Mouse (Mus musculus): ENCODE measurements around the gene Plbd2. TPM values are rescaled to one million over a fixed set of nuclear protein-coding genes. Genes with fewer than 3 reads are reported as not detected.

Plbd2 gene
- 10 to 100 TPM; 23.9 to 29.9 TPM for total RNA-seq (2023)

GRCm38 (mm10) chr5:120503144-120503795 lies at the start of gene Plbd2:
Gene Plbd2 (minus strand): TSS chr5:120503625.

DNA sequence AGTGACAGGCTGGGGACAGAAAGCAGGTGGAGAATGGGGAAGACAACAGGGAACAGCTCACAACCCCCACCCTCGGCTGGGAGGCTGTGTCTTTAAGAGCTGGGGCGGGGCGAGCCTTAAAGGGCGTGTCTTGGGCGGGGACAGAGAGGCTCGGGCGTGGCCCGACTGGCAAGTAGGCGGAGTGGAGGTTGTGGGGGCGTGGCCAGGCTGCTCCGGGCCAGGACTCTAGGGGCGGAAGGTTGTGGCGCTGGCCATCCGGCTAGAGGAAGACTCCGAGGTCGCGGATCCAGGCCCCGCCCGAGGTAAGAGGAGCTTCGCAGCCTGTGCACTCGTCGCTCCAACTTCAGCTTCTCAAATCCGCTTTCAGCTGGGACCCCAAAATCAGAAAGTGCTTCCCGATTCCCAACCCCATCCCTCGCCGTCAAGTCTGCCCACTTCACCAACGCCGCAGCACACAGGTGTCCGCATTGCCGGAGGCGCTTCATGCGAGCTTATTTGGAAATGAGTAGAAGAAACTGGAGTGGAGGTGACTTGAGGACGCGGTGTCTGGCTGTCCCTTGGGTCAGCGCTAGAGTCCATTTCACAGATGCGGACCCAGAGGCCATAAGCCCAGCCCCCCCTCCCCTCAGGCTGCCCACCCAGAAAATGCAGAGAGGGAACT lies 7.7 kb upstream of the Plbd2 start, which contains the start of gene Slc8b1:
Slc8b1 (plus strand) TSS at position 187 of the 661 bp plus-strand sequence.

DNA sequence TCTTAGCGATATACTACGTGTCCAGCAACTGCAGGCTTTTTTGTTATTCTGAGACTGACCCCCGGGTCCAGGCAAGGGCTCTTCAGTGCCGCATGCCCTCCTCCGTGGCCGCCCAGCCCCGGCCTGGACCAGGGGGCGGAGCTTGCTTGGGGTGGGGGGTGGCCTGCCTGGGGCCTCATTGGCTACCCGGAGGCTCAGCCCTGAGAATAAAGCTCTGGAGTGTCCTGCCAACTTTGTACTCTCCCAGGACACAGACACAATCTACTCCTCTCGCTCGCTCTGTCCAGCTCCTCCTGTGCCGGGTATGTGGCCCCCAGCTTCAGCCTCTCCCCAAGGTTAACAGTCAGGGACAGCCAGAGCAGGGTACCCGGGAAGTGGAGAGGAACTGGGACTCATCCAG lies 27.1 kb downstream of the Plbd2 start, which contains the start of gene Sds:
Sds (plus strand) TSS at position 231 of the 400 bp plus-strand sequence.

DNA sequence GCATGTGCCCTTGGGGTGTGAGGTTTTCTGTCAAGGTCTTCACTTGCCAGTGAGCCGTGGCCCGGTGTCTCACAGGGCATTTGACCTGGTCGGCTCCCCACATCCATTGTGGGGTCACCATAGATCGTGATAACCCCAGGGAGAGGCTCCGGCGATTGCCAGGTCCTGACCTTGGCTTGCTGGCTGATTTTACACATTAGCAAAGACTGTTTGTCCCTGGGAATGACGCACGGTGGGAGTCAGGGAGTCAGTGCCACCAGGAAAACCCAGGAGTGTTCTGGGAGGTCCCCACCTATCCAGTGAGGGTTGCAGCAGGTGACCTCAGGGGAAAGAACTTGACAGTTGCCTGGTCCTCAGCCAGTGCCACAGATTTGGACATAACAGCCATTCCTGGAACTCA lies 30.7 kb downstream of the Plbd2 start, which contains the start of gene Sdsl:
Sdsl (minus strand) TSS at position 41 of the 400 bp plus-strand sequence.

Other genes starting within 250 kb of the Plbd2 start
- gene Lhx5, start 71.9 kb downstream of the Plbd2 start, total RNA-seq (2023), result not detected
- not detected for gene Sdsl, start 30.8 kb downstream of the Plbd2 start, total RNA-seq (2023)
- not detected for gene Sds, start 27.1 kb downstream of the Plbd2 start, total RNA-seq (2023)
- 10 to 100 TPM; 12.7 to 28.1 TPM for gene Slc8b1, start 7.5 kb upstream of the Plbd2 start, total RNA-seq (2023)
- 10 to 100 TPM; 44.3 to 46.9 TPM for gene Tpcn1, start 85.0 kb upstream of the Plbd2 start, total RNA-seq (2023)
- not detected for gene Iqcd, start 85.4 kb upstream of the Plbd2 start, total RNA-seq (2023)
- gene Rita1, start 109.0 kb upstream of the Plbd2 start, total RNA-seq (2023), result 1 to 10 TPM; 5.8 to 6.0 TPM
- 100 to 1,000 TPM; 170 to 180 TPM for gene Ddx54, start 109.1 kb upstream of the Plbd2 start, total RNA-seq (2023)
- not detected for gene Cfap73, start 130.6 kb upstream of the Plbd2 start, total RNA-seq (2023)
- 10 to 100 TPM; 49.7 to 54.9 TPM for gene Rasal1, start 145.2 kb upstream of the Plbd2 start, total RNA-seq (2023)
- gene Dtx1, start 208.3 kb upstream of the Plbd2 start, total RNA-seq (2023), result 100 to 1,000 TPM; 260 to 264 TPM
- gene Oas2, start 246.2 kb upstream of the Plbd2 start, total RNA-seq (2023), result 1 to 10 TPM; 5.0 to 9.7 TPM

Measured in B cell, adult 67 days (primary cell).